Mouse (Mus musculus) heart, embryonic 11.5 days (tissue): Measurements from ENCODE around the gene Bcat2. TPM values are rescaled to one million over a fixed set of nuclear protein-coding genes. Genes with fewer than 3 reads are reported as not detected.

ENCODE experiments used
- ATAC-seq: fragments of 200-750 bp; cut with Nextera tagmentation; replicated peaks from 2 replicates; pipeline ENCODE4 v1.8.0; 2017; ENCODE audit warnings: moderate library complexity; ENCODE audit not compliant: insufficient number of reproducible peaks, low FRiP score, low TSS enrichment
- H3K27ac ChIP-seq: fragments of 300-500 bp; sonication (generic); 2 replicates; pipeline ENCODE4 v1.5.1; 2014; ENCODE audit warnings: mild to moderate bottlenecking, low read depth, low read length
- H3K27me3 ChIP-seq: fragments of 300-500 bp; sonication (generic); 2 replicates; pipeline ENCODE4 v1.6.1; 2014; ENCODE audit warnings: mild to moderate bottlenecking, low read length, mixed read lengths; ENCODE audit not compliant: control insufficient read depth, insufficient read depth
- H3K36me3 ChIP-seq: fragments of 300-500 bp; sonication (generic); 2 replicates; pipeline ENCODE4 v1.6.1; 2014; ENCODE audit warnings: mild to moderate bottlenecking, low read length, moderate library complexity, mixed read lengths; ENCODE audit not compliant: control insufficient read depth, insufficient read depth
- H3K4me1 ChIP-seq: fragments of 300-500 bp; sonication (generic); 2 replicates; pipeline ENCODE4 v1.6.1; 2014; ENCODE audit warnings: low read length; ENCODE audit not compliant: control insufficient read depth, insufficient read depth
- H3K4me2 ChIP-seq: fragments of 300-500 bp; sonication (generic); 2 replicates; pipeline ENCODE4 v1.6.1; 2014; ENCODE audit warnings: mild to moderate bottlenecking, moderate library complexity
- H3K4me3 ChIP-seq: fragments of 300-500 bp; sonication (generic); 2 replicates; pipeline ENCODE4 v1.5.1; 2014; ENCODE audit warnings: low read depth, low read length
- H3K9ac ChIP-seq: fragments of 300-500 bp; sonication (generic); 2 replicates; pipeline ENCODE4 v1.6.1; 2014; ENCODE audit warnings: mild to moderate bottlenecking, low read depth, low read length, moderate library complexity
- H3K9me3 ChIP-seq: fragments of 300-500 bp; sonication (generic); replicated peaks from 2 replicates; pipeline ENCODE4 v1.6.1; 2016; ENCODE audit warnings: low read length; ENCODE audit not compliant: control insufficient read depth
- WGBS: fragments of 180-500 bp; shearing (Covaris S2); extraction: QIAGEN DNeasy Blood & Tissue Kit; methylation state at CpG from one replicate; pipeline ENCODE4 v1.1.7; 2014; ENCODE audit not compliant: insufficient replicate concordance; 5-methylcytosine and 5-hydroxymethylcytosine counted together
- polyA plus RNA-seq: library from polyadenylated mRNA; unstranded; fragments of >200 nt; fragmentation: Nextera tagmentation; extraction: Ambion mirVana; gene quantifications from 2 replicates; pipeline ENCODE4 v1.2.1, GENCODE M21; 2014

Bcat2 gene
- polyA plus RNA-seq, 1 experiment from 2014 or later: 69.1 TPM

DNA sequence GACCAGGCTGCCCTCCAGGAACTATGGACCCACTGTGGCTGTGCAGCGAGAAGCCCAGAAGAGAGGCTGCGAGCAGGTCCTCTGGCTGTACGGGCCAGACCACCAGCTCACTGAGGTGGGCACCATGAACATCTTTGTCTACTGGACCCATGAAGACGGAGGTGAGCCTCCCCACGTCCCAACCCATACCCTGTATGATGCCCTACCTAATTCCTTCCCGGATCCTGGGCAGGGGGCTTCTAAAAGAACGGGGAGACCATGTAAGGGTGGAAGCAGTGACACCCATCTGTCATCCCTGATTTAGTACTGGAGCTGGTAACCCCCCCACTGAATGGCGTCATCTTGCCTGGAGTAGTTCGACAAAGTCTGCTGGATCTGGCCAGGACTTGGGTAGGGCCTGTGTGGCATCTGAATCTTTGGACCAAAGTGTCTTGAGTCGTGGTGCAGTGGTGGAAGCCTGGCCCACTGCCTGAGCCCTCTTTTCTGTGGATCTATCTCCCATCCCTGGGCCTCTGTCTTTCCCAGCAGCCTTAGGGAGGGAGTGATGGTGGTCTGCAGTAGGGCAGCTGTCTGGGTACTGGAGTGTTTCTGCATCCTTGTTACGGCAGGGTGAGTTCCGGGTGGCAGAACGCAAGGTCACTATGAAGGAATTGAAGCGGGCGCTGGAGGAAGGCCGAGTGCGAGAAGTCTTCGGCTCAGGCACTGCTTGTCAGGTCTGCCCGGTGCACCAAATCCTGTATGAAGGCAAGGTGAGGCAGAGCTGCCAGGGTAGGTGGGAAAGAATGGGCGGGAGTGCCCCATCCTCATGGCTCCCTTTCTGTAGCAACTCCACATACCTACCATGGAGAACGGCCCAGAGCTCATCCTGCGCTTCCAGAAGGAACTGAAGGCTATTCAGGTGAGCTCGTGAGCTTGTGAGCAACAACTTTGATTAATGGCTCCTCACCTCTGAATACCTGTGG lies 18.0 kb downstream of the Bcat2 start:
- H3K4me3 ChIP-seq: no peak overlapping the region
- ATAC-seq: no peak
- H3K9ac ChIP-seq: no peak overlapping the region
- H3K4me1 ChIP-seq: peaks cover 2% of the 10 kb centered on the region; the same call in 1 of the 2 replicates
- peaks cover 14% of the 10 kb centered on the region for H3K36me3 ChIP-seq
- H3K9me3 ChIP-seq: no peaks in the 10 kb centered on the region
- WGBS: 90% methylated on average over 23 of the region's 23 CpGs
- H3K27me3 ChIP-seq: no peaks in the 10 kb centered on the region
- no peak overlapping the region for H3K27ac ChIP-seq
- H3K4me2 ChIP-seq: no peak overlapping the region

DNA sequence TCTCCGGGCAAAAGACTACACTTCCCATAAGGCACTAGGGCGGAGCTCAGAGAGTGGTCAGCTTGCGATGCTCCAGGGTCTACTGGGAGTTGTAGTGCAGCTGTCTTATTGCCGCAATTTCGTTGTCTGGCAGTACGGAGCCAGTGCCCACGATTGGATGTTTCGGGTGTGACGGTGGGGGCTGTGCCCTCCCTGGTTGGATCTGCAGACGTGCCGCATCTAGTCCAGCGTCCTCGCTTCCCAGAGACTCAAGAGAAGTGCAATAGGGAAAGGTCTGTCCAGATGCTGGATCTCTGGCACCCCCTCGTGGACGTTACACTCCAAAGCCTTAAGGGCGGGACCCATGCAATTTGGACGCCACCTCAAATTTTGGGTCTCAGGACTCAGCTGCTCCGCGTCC lies 19.2 kb downstream of the Bcat2 start:
- H3K9me3 ChIP-seq: no peaks in the 10 kb centered on the region
- H3K27ac ChIP-seq: no peak overlapping the region
- H3K27me3 ChIP-seq: no peaks in the 10 kb centered on the region
- peaks cover 2% of the 10 kb centered on the region; the same call in 1 of the 2 replicates for H3K4me1 ChIP-seq
- peak overlapping the region; percentile 63 for H3K4me2 ChIP-seq
- H3K36me3 ChIP-seq: peaks cover 14% of the 10 kb centered on the region
- peak overlapping the region; percentile 32 for H3K4me3 ChIP-seq
- ATAC-seq: peak; percentile 80
- H3K9ac ChIP-seq: 0 out of 2 replicates have a peak overlapping the region, but pooled peaks have one; percentile 39
- 7% methylated on average over 19 of the region's 19 CpGs for WGBS

DNA sequence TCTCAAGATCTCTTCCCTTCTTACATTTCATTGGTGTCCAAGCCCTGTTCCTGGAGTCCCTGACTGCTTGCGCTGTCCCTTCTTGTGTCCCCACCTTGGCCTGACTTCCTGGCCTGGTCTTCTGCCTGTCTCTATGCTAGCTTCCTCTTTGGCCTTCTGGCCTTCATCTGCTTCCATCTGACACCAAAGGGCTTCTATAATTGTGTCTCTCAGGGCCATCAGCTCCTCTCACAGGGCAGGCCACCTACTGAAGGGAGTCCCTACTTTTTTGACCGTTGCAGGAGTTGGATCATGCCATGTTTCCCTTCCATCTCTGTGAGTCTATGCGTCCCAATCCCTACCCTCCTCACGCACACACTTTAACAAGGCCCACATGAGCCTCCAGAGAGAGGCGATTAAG lies 19.9 kb downstream of the Bcat2 start:
- Histone ChIP-seq H3K27ac (no peak overlapping the region), H3K4me2 (no peak overlapping the region), H3K9ac (peak overlapping the region; percentile 49; the same call in 1 of the 2 replicates), H3K36me3 (peaks cover 12% of the 10 kb centered on the region), H3K9me3 (no peaks in the 10 kb centered on the region), H3K4me1 (peaks cover 2% of the 10 kb centered on the region; the same call in 1 of the 2 replicates), H3K27me3 (no peaks in the 10 kb centered on the region), H3K4me3 (no peak overlapping the region)
- ATAC-seq: no peak
- WGBS: 90% methylated on average over 5 of the region's 5 CpGs

DNA sequence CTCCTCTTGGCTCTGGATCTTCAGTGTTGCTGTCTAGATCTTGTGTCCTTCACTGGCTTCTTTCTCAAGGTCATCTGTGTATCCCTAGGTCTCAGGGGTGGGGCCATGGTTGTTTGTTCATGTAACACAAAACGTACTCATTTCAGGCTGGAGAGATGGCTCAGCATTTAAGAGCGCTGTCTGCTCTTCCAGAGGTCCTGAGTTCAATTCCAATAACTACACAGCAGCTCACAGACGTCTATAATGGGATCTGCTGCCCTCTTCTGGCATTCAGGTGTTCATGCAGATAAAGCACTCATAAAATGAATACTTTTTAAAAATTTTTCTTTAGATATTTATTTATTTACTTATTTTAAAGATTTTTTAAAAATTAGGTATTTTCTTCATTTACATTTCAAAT lies 20.9 kb downstream of the Bcat2 start:
- ATAC-seq: no peak
- H3K4me2 ChIP-seq: no peak overlapping the region
- no peak overlapping the region for H3K4me3 ChIP-seq
- no peaks in the 10 kb centered on the region for H3K9me3 ChIP-seq
- peaks cover 2% of the 10 kb centered on the region; the same call in 1 of the 2 replicates for H3K4me1 ChIP-seq
- H3K27ac ChIP-seq: no peak overlapping the region
- no peaks in the 10 kb centered on the region for H3K27me3 ChIP-seq
- WGBS: 69% methylated on average over 3 of the region's 3 CpGs
- H3K36me3 ChIP-seq: 0 out of 2 replicates have a peak, but pooled peaks cover 4% of the 10 kb centered on the region
- H3K9ac ChIP-seq: no peak overlapping the region

DNA sequence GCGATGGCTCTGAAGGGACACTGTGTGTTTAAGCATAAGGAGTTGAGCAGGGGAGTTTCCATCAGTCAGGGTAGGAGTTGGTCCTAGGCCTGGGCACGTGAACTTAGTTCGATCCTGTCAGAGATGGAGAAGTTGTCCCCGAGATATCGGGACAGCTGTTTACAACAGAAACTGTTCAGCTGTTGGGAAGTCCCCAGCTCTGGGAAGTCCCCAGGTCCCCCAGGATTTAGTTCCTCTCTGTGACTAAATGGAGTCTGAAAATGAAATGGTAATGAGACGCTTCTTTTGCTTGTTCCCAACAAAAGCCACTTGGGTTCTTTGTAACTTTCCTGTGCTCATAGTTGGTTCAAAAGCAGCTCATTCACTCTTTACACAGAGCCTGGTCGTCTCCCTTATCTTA lies 21.9 kb downstream of the Bcat2 start:
- Histone ChIP-seq H3K27me3 (no peaks in the 10 kb centered on the region), H3K9ac (no peak overlapping the region), H3K9me3 (no peaks in the 10 kb centered on the region), H3K4me2 (no peak overlapping the region), H3K36me3 (0 out of 2 replicates have a peak, but pooled peaks cover 4% of the 10 kb centered on the region), H3K4me1 (peaks cover 9% of the 10 kb centered on the region; the same call in 1 of the 2 replicates), H3K27ac (no peak overlapping the region), H3K4me3 (no peak overlapping the region)
- 77% methylated on average over 7 of the region's 7 CpGs for WGBS
- ATAC-seq: no peak

DNA sequence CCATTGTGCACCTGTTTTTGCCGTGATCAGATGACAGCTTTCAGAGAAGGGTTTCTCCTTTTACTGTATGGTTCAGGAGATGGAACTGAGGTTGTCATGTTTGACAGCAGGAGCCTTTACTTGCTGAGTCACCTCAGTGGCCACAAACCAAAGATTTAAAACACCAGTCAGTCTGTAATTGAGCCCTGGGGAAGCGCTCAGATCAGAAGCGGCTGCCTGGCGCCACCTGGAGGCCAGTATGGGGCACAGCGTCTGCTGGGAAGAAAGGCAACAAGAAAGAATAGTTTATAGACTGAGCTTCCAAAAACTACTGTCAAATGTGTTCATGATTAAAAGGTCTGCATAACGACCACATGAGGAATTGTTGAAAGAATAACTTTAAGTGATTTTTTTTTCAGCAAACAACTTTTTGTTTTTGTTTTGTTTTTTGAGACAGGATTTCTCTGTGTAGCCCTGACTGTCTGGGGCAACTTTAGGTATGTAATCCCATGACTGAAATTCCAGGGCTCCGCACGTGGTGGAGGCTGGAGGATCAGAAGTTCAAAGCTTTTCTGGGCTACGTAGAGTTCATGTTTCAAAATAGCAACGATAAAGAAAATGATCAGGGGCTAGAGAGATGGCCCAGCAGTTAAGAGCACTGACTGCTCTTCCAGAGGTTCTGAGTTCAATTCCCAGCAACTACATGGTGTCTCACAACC lies 23.3 kb downstream of the Bcat2 start:
- Histone ChIP-seq H3K9me3 (no peaks in the 10 kb centered on the region), H3K9ac (no peak overlapping the region), H3K36me3 (no peaks in the 10 kb centered on the region), H3K4me3 (no peak overlapping the region), H3K27me3 (no peaks in the 10 kb centered on the region), H3K4me2 (no peak overlapping the region), H3K4me1 (peaks cover 9% of the 10 kb centered on the region; the same call in 1 of the 2 replicates), H3K27ac (no peak overlapping the region)
- 18% methylated on average over 10 of the region's 10 CpGs for WGBS
- no peak for ATAC-seq

DNA sequence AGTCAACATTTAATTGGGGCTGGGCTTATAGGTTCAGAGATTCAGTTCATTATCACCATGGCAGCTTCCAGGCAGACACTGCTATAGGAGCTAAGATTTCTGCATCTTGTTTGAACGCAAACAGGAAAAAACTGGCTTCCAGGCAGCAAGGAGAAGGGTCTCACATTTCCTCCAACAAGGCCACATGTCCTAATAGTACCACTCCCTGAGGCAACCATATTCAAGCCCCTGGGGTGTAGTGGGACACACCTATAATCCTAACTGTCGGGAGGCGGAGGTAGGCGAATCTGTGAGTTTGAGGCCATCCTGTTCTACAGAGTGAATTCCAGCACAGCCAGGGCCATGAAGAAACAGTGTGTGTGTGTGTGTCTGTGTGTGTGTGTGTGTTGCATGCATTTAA lies 25.2 kb downstream of the Bcat2 start:
- no peak overlapping the region for H3K4me3 ChIP-seq
- H3K36me3 ChIP-seq: no peaks in the 10 kb centered on the region
- no peak overlapping the region for H3K27ac ChIP-seq
- H3K4me1 ChIP-seq: peaks cover 14% of the 10 kb centered on the region
- no peak overlapping the region for H3K9ac ChIP-seq
- no peaks in the 10 kb centered on the region for H3K9me3 ChIP-seq
- 85% methylated on average over 4 of the region's 4 CpGs for WGBS
- H3K27me3 ChIP-seq: no peaks in the 10 kb centered on the region
- no peak for ATAC-seq
- no peak overlapping the region for H3K4me2 ChIP-seq

DNA sequence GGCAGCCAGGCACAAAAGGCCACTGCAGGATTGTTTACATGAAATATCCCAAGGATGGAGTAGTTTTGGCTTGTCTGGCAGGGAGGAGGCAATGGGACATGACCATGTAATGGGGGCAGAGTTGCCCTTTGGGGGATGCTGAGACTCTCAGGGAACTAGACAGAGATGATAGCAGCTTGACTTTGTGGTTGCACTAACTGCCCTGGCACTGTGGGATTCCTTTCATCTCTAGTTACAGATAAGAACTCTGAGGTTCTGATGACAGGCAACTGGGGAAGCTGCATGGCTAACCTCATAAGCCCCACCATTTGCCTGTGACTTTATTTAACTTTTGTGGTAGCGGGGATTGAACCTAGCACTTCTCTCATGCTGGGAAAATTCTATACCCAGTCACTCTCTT lies 26.2 kb downstream of the Bcat2 start:
- Histone ChIP-seq H3K4me1 (peaks cover 14% of the 10 kb centered on the region), H3K36me3 (no peaks in the 10 kb centered on the region), H3K9me3 (no peaks in the 10 kb centered on the region), H3K4me2 (no peak overlapping the region), H3K9ac (no peak overlapping the region), H3K27ac (no peak overlapping the region), H3K27me3 (no peaks in the 10 kb centered on the region), H3K4me3 (no peak overlapping the region)
- no peak for ATAC-seq
- 31% methylated on average over 1 of the region's 1 CpGs for WGBS
